Mouse (Mus musculus): ENCODE data around the gene Mageb16.
A peak's percentile ranks its signal among the peaks of the same experiment; 100 is the strongest.

Gene Mageb16

GRCm38 (mm10) chrX:79671411-79671810 lies at the start of gene Mageb16:
Mageb16 (minus strand) TSS chrX:79671435.
- no peak for DNase-seq (ENCODE audit: low spot score)

GRCm38 (mm10) chrX:79651091-79651490 lies 20.1 kb downstream of the Mageb16 start:
- peak; percentile 46 for DNase-seq (ENCODE audit: low spot score)

DNA sequence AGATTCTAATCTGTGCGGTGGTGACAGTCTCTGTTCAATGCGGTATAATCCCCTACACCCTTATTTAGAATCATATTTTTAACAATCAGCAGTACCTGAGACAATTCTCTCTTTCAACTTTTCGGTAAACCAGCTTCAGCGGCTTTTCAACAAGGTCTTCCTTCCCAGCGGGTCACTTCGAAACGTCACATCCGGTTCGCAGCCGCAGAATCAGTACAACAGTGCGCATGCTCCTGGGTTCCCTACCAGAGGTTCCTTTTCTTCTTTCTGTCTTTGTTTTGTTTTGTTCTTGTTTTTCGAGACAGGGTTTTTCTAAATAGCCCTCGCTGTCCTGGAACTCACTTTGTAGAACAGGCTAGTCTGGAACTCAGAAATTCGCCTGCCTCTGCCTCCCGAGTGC lies 35.8 kb downstream of the Mageb16 start:
- DNase-seq (ENCODE audit: low spot score): peak; percentile 50

- no peak for DNase-seq (ENCODE audit: low spot score)
These were observed 64.8 kb downstream of the Mageb16 start for GRCm38 (mm10) chrX:79606462-79606861.

Data from testis, postnatal 14 days (tissue).